ENCODE assay signal across 12 mouse cellular contexts in genomic region chr2:28169336-28169735, GRCm38 (mm10). TPM values are rescaled to one million over a fixed set of nuclear protein-coding genes. Genes with fewer than 3 reads are reported as not detected.
A peak's percentile ranks its signal among the peaks of the same experiment; 100 is the strongest.
DNase-seq lines count a peak whose midpoint lies in the region; ATAC-seq lines count a peak whose summit lies in the region.
"Had no signal": no experiment of that assay in that cellular context is flagged by ENCODE, and none has a peak within 500 bp of the region (broad histone marks: within the 10 kb centered on the region; RNA-seq: fewer than 3 reads in every experiment).

No protein-coding gene starts in this region.

- H3K27ac ChIP-seq in embryonic facial prominence, embryonic 13.5 days = no peak overlapping the region
- H3K27ac ChIP-seq in embryonic facial prominence, embryonic 10.5 days (replicated peaks) = no peak overlapping the region
- H3K27ac ChIP-seq: liver, embryonic 12.5 days had no signal

- no peaks in the 10 kb centered on the region for H3K36me3 ChIP-seq in embryonic facial prominence, embryonic 13.5 days
- no peaks in the 10 kb centered on the region for H3K36me3 ChIP-seq in embryonic facial prominence, embryonic 10.5 days (replicated peaks)
- H3K36me3 ChIP-seq: liver, embryonic 12.5 days had no signal

- no peaks in the 10 kb centered on the region for H3K4me1 ChIP-seq in embryonic facial prominence, embryonic 13.5 days
- peaks cover 13% of the 10 kb centered on the region; the same call in 1 of the 2 replicates for H3K4me1 ChIP-seq in embryonic facial prominence, embryonic 10.5 days
- H3K4me1 ChIP-seq: liver, embryonic 12.5 days had no signal

- ATAC-seq in embryonic facial prominence, embryonic 13.5 days (ENCODE audit: insufficient number of reproducible peaks, insufficient read depth, low FRiP score, low TSS enrichment, low read depth) = no peak
- ATAC-seq: liver, embryonic 12.5 days had no signal

- no peak for DNase-seq in embryonic facial prominence, embryonic 10.5 days (ENCODE audit: low spot score)
- peak; percentile 94 for DNase-seq in brain, adult 2 months (ENCODE audit: low read depth, low spot score)
- DNase-seq in layer of hippocampus, adult 8-10 months (ENCODE audit: low spot score in 2 of 2) = peak; percentile 70 to 77
- DNase-seq in left cerebral cortex, postnatal 25 days (ENCODE audit: low spot score in 2 of 2) = peak; percentile 81 to 96
- DNase-seq in heart, postnatal 4 days = no peak
- DNase-seq in urinary bladder, postnatal 14 days (ENCODE audit: low spot score) = no peak
- DNase-seq in cerebellum, postnatal 25 days = no peak
- DNase-seq: cerebellum, adult 9-10 months; kidney, postnatal 4 days; thymus, postnatal 14 days had no signal

- no peak overlapping the region for H3K4me2 ChIP-seq in embryonic facial prominence, embryonic 13.5 days
- H3K4me2 ChIP-seq: liver, embryonic 12.5 days had no signal

- no peak overlapping the region for H3K4me3 ChIP-seq in embryonic facial prominence, embryonic 13.5 days
- no peak overlapping the region for H3K4me3 ChIP-seq in embryonic facial prominence, embryonic 10.5 days
- H3K4me3 ChIP-seq: liver, embryonic 12.5 days had no signal

- WGBS in embryonic facial prominence, embryonic 13.5 days = 70% methylated on average over 12 of the region's 12 CpGs
- WGBS in embryonic facial prominence, embryonic 10.5 days = 74% methylated on average over 12 of the region's 12 CpGs

- 0 out of 2 replicates have a peak, but pooled peaks cover 4% of the 10 kb centered on the region for H3K27me3 ChIP-seq in embryonic facial prominence, embryonic 13.5 days
- no peaks in the 10 kb centered on the region for H3K27me3 ChIP-seq in embryonic facial prominence, embryonic 10.5 days (replicated peaks; ENCODE audit: low read depth, poor library complexity, severe bottlenecking)

- 0 out of 2 replicates have a peak overlapping the region, but pooled peaks have one; percentile 16 for H3K9ac ChIP-seq in embryonic facial prominence, embryonic 13.5 days
- H3K9ac ChIP-seq: liver, embryonic 12.5 days had no signal

- H3K9me3 ChIP-seq in embryonic facial prominence, embryonic 13.5 days = no peaks in the 10 kb centered on the region
- no peaks in the 10 kb centered on the region for H3K9me3 ChIP-seq in embryonic facial prominence, embryonic 10.5 days
- H3K9me3 ChIP-seq: liver, embryonic 12.5 days had no signal

- intact Hi-C loops in left cerebral cortex, postnatal 25 days (cut with DNase I) = loop anchor here (1.0 to 2.0 kb wide), 3 partner anchors 65 to 101 kb away; no protein-coding TSS in a partner anchor

RNA-seq across cellular contexts. Expression of gene Olfm1, which starts 23.5 kb away (rescaled TPM):
- polyA plus RNA-seq in embryonic facial prominence, embryonic 13.5 days (2015; fragmentation: Nextera tagmentation; extraction: Ambion mirVana) = 17.0 and 23.9 TPM in 2 replicates
- polyA plus RNA-seq in embryonic facial prominence, embryonic 10.5 days (2016; fragmentation: Nextera tagmentation; extraction: Ambion mirVana) = 16.8 and 20.4 TPM in 2 replicates
- total RNA-seq in layer of hippocampus, adult 8-10 months (2022) = 1,000 to 10,000 TPM; 1,310 to 1,340 (median 1,317) TPM
- 1,000 to 10,000 TPM; 1,581 to 1,689 TPM for total RNA-seq in left cerebral cortex, postnatal 25 days (2021)
- total RNA-seq in heart, postnatal 4 days (2021) = 10 to 100 TPM; 10.1 to 12.5 TPM

Comparison
In these comparisons a context has a peak if more than half of its experiments do, and no peak if none do; other contexts are left out.
1. DNase-seq: peak in brain, adult 2 months (single experiment), layer of hippocampus, adult 8-10 months (2 of 2) and left cerebral cortex, postnatal 25 days (2 of 2); none in embryonic facial prominence, embryonic 10.5 days (single experiment), heart, postnatal 4 days (single experiment), urinary bladder, postnatal 14 days (single experiment) and cerebellum, postnatal 25 days (0 of 2).
2. RNA of gene Olfm1, which starts 23.5 kb away (total RNA-seq): 1,581 to 1,689 TPM in left cerebral cortex, postnatal 25 days and 1,310 to 1,340 TPM in layer of hippocampus, adult 8-10 months; 10.1 to 12.5 TPM in heart, postnatal 4 days; every median in the first group is over 10 times any median in the second.